Mouse (Mus musculus) Patski (cell line): ENCODE results near the gene Ghrhr. TPM values are rescaled to one million over a fixed set of nuclear protein-coding genes. Genes with fewer than 3 reads are reported as not detected.

Experiments
- ATAC-seq: fragments of 100-300 bp; one replicate; pipeline ENCODE4 v1.8.0; 2021
- CTCF ChIA-PET: fragments of 350-600 bp; sonication (Branson Sonifier 250); formaldehyde crosslinking; loops from one replicate; lab custom pipeline; 2022; ENCODE audit warnings: inconsistent platforms; lab: Charles Lee
- POLR2A ChIA-PET: fragments of 350-600 bp; sonication (Branson Sonifier 250); formaldehyde crosslinking; loops from one replicate; lab custom pipeline; 2022; ENCODE audit warnings: antibody characterized with exemption, inconsistent platforms; lab: Charles Lee
- DNase-seq: peaks from one replicate; pipeline ENCODE4 v3.0.0-alpha.2; 2011; ENCODE audit warnings: low read depth, low spot score
- H3K27me3 ChIP-seq: fragments of 371-371 bp; one replicate; pipeline ENCODE4 v1.5.1; 2021
- CTCF ChIP-seq: fragments of 100-300 bp; IDR thresholded peaks from one replicate; pipeline ENCODE4 v1.5.1; 2021
- in situ Hi-C: fragments of 300-500 bp; cut with MboI; formaldehyde crosslinking; loops from 3 replicates; pipeline ENCODE4 v1.11.1; 2018; ENCODE audit warnings: low pct_unique_long_range_greater_than_20kb, mixed read lengths
- polyA plus RNA-seq: library from polyadenylated mRNA; unstranded; gene quantifications from one replicate; pipeline ENCODE4 v1.2.3, GENCODE M21; 2021

Ghrhr gene
- polyA plus RNA-seq, 1 experiment from 2014 or later: 0.33 TPM

- in situ Hi-C loops: no loop called here
- DNase-seq (no peak), ATAC-seq (no peak)
- CTCF ChIA-PET: interaction anchor here (1.3 to 1.4 kb wide), 2 partner anchors 27 to 101 kb away, joined by 3 to 4 read pairs; no protein-coding TSS in a partner anchor
- TF ChIP-seq CTCF: no peak
- POLR2A ChIA-PET: no interaction called here
- no peaks in the 10 kb centered on the region for H3K27me3 ChIP-seq
Measured at GRCm38 (mm10) chr6:55403411-55404309, 27.6 kb downstream of the Ghrhr start.

GRCm38 (mm10) chr6:55404421-55404990 lies 28.4 kb downstream of the Ghrhr start:
- in situ Hi-C loops: no loop called here
- no peak for TF ChIP-seq CTCF
- POLR2A ChIA-PET: no interaction called here
- CTCF ChIA-PET: interaction anchor here (1.3 to 1.4 kb wide), 2 partner anchors 26 to 101 kb away, joined by 3 to 4 read pairs; no protein-coding TSS in a partner anchor
- DNase-seq (no peak), ATAC-seq (no peak)
- no peaks in the 10 kb centered on the region for H3K27me3 ChIP-seq

GRCm38 (mm10) chr6:55407345-55407744 lies 31.2 kb downstream of the Ghrhr start:
- POLR2A ChIA-PET: no interaction called here
- CTCF ChIA-PET: no interaction called here
- ATAC-seq: no peak
- no peaks in the 10 kb centered on the region for H3K27me3 ChIP-seq
- in situ Hi-C loops: no loop called here
- TF ChIP-seq CTCF: no peak
- no peak for DNase-seq

- DNase-seq (no peak), ATAC-seq (no peak)
- in situ Hi-C loops: no loop called here
- no peaks in the 10 kb centered on the region for H3K27me3 ChIP-seq
- no peak for TF ChIP-seq CTCF
- POLR2A ChIA-PET: no interaction called here
- CTCF ChIA-PET: interaction anchor here (1.3 to 1.6 kb wide), 2 partner anchors 9 to 10 kb away, joined by 3 read pairs; no protein-coding TSS in a partner anchor
Measured at GRCm38 (mm10) chr6:55410119-55410775, 34.2 kb downstream of the Ghrhr start.

GRCm38 (mm10) chr6:55410977-55411376 lies 34.9 kb downstream of the Ghrhr start:
- no peak for TF ChIP-seq CTCF
- POLR2A ChIA-PET: no interaction called here
- DNase-seq (no peak), ATAC-seq (no peak)
- in situ Hi-C loops: no loop called here
- H3K27me3 ChIP-seq: no peaks in the 10 kb centered on the region
- CTCF ChIA-PET: interaction anchor here (1.6 kb wide), 1 partner anchor 11 kb away, joined by 3 read pairs; no protein-coding TSS in a partner anchor

GRCm38 (mm10) chr6:55416202-55416601 lies 40.1 kb downstream of the Ghrhr start:
- no peak for TF ChIP-seq CTCF
- in situ Hi-C loops: no loop called here
- ChIA-PET POLR2A (interaction anchor here (1.5 kb wide), 1 partner anchor 11 kb away, joined by 3 read pairs; no protein-coding TSS in a partner anchor), CTCF (interaction anchor here (1.3 to 1.4 kb wide), 2 partner anchors 15 to 89 kb away, joined by 3 read pairs; no protein-coding TSS in a partner anchor)
- DNase-seq (no peak), ATAC-seq (no peak)
- H3K27me3 ChIP-seq: no peaks in the 10 kb centered on the region

GRCm38 (mm10) chr6:55418746-55419410 lies 42.8 kb downstream of the Ghrhr start:
- no peak for TF ChIP-seq CTCF

GRCm38 (mm10) chr6:55420411-55420810 lies 44.3 kb downstream of the Ghrhr start:
- in situ Hi-C loops: no loop called here
- DNase-seq (no peak), ATAC-seq (peak; percentile 51)
- POLR2A ChIA-PET: no interaction called here
- CTCF ChIA-PET: no interaction called here
- no peaks in the 10 kb centered on the region for H3K27me3 ChIP-seq
- TF ChIP-seq CTCF: no peak

More at GRCm38 (mm10) chr6:55418746-55419410, 42.8 kb downstream of the Ghrhr start:
- ChIA-PET CTCF (interaction anchor here (1.1 kb wide), 2 partner anchors 9 to 101 kb away, joined by 3 to 4 read pairs; no protein-coding TSS in a partner anchor), POLR2A (no interaction called here)
- ATAC-seq (no peak), DNase-seq (no peak)
- no peaks in the 10 kb centered on the region for H3K27me3 ChIP-seq
- in situ Hi-C loops: no loop called here

GRCm38 (mm10) chr6:55420869-55421361 lies 44.8 kb downstream of the Ghrhr start:
- ATAC-seq: peak; percentile 40
- TF ChIP-seq CTCF: no peak
- no peaks in the 10 kb centered on the region for H3K27me3 ChIP-seq
- CTCF ChIA-PET: no interaction called here
- in situ Hi-C loops: no loop called here
- POLR2A ChIA-PET: no interaction called here
- DNase-seq: no peak
